Mouse (Mus musculus): ENCODE measurements around the gene Bdp1. TPM values are rescaled to one million over a fixed set of nuclear protein-coding genes. Genes with fewer than 3 reads are reported as not detected.
A peak's percentile ranks its signal among the peaks of the same experiment; 100 is the strongest.
"Not testable (repeated sequence)": the region's sequence is repeated elsewhere in the genome, so short reads cannot be mapped to it uniquely, and the experiment has no call there.

The Bdp1 gene
- polyA plus RNA-seq, 1 experiment from 2014 or later = 23.2 TPM

DNA sequence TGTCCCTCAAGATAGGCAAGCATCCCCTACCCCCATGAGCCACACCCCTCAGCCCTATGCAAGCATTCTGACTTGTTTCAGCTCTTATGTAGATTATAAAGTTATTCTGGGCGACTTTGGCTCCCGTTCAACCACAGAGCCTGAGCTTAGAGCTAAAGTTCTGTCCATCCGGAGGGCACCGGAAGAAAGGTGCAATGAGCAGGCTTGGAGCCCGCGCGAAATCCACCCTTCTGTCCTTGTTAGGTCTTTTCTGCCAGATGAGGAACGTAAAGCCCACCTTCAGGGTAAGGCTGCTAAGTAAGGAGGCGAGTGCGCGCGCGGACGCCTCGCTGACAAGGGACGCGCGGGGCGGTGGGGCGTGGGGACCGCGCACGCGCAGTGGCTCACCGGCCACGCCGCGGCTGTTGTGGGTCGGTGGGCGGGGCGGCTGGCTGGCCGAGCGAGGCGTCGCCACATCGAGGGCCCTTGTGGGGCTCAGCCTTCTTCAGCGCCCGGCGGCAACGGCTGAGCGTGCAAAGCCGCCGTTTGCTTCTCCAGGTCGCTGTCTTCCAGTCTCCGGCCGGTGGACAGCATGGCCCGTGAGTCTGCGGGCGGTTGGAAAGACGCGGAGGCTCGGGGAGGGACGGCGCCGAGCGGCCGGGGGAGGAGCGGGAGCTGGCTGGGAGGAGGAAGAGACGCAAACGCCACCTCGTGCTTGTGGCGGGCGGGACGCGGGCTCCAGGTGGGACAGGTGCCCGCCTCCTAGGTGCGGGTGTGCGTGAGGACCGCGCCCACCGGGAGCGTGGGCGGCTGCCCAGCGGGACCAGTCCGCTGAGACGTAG lies 4.0 kb upstream of the Bdp1 start, which contains the start of gene Serf1:
Gene Serf1, plus strand, starts transcription at position 361 of the 821 bp plus-strand sequence.
- ATAC-seq (ENCODE audit: low read depth) (peak; percentile 83), DNase-seq (ENCODE audit: low spot score) (peak; percentile 88)
- under 1% methylated on average over 48 of the region's 76 CpGs for WGBS
- peak within 1 kb of the TSS; percentile 81 for H3K9ac ChIP-seq (ENCODE audit: low read depth, low read length)
- H3K4me3 ChIP-seq (ENCODE audit: low read depth, low read length) = peak within 1 kb of the TSS; percentile 72
- peaks cover 14% of the 10 kb centered on the region; the same call in 1 of the 2 replicates for H3K4me1 ChIP-seq (ENCODE audit: control insufficient read depth, insufficient read depth, low read length)
- H3K36me3 ChIP-seq (ENCODE audit: control insufficient read depth, insufficient read depth, low read length) = peaks cover 18% of the 10 kb centered on the region; the same call in 1 of the 2 replicates
- no peaks in the 10 kb centered on the region for H3K9me3 ChIP-seq (ENCODE audit: control insufficient read depth, low read length)
- peak within 1 kb of the TSS; percentile 59 for H3K27ac ChIP-seq (replicated peaks; ENCODE audit: low read depth, low read length)
- peak within 1 kb of the TSS; percentile 72 for H3K4me2 ChIP-seq (ENCODE audit: low read depth, low read length)
- no peaks in the 10 kb centered on the region for H3K27me3 ChIP-seq (replicated peaks; ENCODE audit: control insufficient read depth, insufficient read depth, low read length)

DNA sequence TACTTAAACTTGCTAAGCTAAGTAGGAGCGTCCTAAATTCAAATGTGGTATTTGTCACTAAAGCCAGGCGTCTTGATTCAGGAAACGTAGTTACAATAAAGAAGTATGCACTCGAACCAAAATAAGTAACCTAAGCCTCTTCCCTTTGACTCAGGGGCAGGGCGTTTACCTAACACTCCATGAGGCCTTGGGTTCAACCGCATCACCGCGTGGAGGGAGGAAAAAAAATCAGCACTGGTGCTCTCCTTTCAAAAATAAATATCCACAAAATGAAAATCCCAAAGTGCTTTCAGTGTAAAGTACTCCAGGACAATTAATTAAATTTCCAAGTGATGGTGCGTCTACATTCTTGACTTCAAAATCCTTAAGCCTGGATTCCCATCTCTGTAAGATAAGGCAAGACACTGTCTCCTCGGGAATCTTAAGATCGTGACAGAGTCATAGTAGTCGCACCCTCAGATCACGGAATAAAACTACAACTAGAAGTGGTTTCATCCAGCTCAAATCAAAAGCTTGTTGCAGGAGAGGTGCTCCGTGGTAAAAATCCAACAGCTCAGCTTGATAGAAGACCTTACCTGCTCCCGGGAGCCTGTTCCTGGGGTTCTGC lies 715 bp downstream of the Bdp1 start:
- WGBS = 4% methylated on average over 15 of the region's 15 CpGs
- no peak for ATAC-seq (ENCODE audit: low read depth)
- H3K4me3 ChIP-seq (ENCODE audit: low read depth, low read length) = peak overlapping the region; percentile 78
- peaks cover 9% of the 10 kb centered on the region; the same call in 1 of the 2 replicates for H3K36me3 ChIP-seq (ENCODE audit: control insufficient read depth, insufficient read depth, low read length)
- peak overlapping the region; percentile 85 for H3K4me2 ChIP-seq (ENCODE audit: low read depth, low read length)
- DNase-seq (ENCODE audit: low spot score) = no peak
- H3K9ac ChIP-seq (ENCODE audit: low read depth, low read length) = peak overlapping the region; percentile 79
- H3K9me3 ChIP-seq (ENCODE audit: control insufficient read depth, low read length) = no peaks in the 10 kb centered on the region
- H3K27me3 ChIP-seq (replicated peaks; ENCODE audit: control insufficient read depth, insufficient read depth, low read length) = no peaks in the 10 kb centered on the region
- H3K4me1 ChIP-seq (ENCODE audit: control insufficient read depth, insufficient read depth, low read length) = peaks cover 16% of the 10 kb centered on the region
- peak overlapping the region; percentile 71 for H3K27ac ChIP-seq (replicated peaks; ENCODE audit: low read depth, low read length)

- WGBS = 89% methylated on average over 6 of the region's 6 CpGs
- no peak overlapping the region for H3K4me3 ChIP-seq (ENCODE audit: low read depth, low read length)
- no peak overlapping the region for H3K27ac ChIP-seq (replicated peaks; ENCODE audit: low read depth, low read length)
- H3K9ac ChIP-seq (ENCODE audit: low read depth, low read length) = no peak overlapping the region
- peaks cover 50% of the 10 kb centered on the region for H3K36me3 ChIP-seq (ENCODE audit: control insufficient read depth, insufficient read depth, low read length)
- ATAC-seq (ENCODE audit: low read depth) = no peak
- H3K27me3 ChIP-seq (replicated peaks; ENCODE audit: control insufficient read depth, insufficient read depth, low read length) = no peaks in the 10 kb centered on the region
- no peak overlapping the region for H3K4me2 ChIP-seq (ENCODE audit: low read depth, low read length)
- DNase-seq (ENCODE audit: low spot score) = no peak
- H3K9me3 ChIP-seq (ENCODE audit: control insufficient read depth, low read length) = no peaks in the 10 kb centered on the region
- H3K4me1 ChIP-seq (ENCODE audit: control insufficient read depth, insufficient read depth, low read length) = peaks cover 12% of the 10 kb centered on the region
Observed at GRCm38 (mm10) chr13:100098808-100099207, 5.1 kb downstream of the Bdp1 start.

GRCm38 (mm10) chr13:100071473-100071872 lies 32.4 kb downstream of the Bdp1 start:
- Histone ChIP-seq H3K9me3 (ENCODE audit: control insufficient read depth, low read length) (no peaks in the 10 kb centered on the region), H3K4me3 (ENCODE audit: low read depth, low read length) (no peak overlapping the region), H3K27ac (replicated peaks; ENCODE audit: low read depth, low read length) (no peak overlapping the region), H3K36me3 (ENCODE audit: control insufficient read depth, insufficient read depth, low read length) (peaks cover 87% of the 10 kb centered on the region), H3K4me2 (ENCODE audit: low read depth, low read length) (no peak overlapping the region), H3K27me3 (replicated peaks; ENCODE audit: control insufficient read depth, insufficient read depth, low read length) (no peaks in the 10 kb centered on the region), H3K4me1 (ENCODE audit: control insufficient read depth, insufficient read depth, low read length) (no peaks in the 10 kb centered on the region), H3K9ac (ENCODE audit: low read depth, low read length) (no peak overlapping the region)
- WGBS = 86% methylated on average over 8 of the region's 8 CpGs
- ATAC-seq (ENCODE audit: low read depth) (no peak), DNase-seq (ENCODE audit: low spot score) (no peak)

- Histone ChIP-seq H3K4me3 (ENCODE audit: low read depth, low read length) (no peak overlapping the region), H3K36me3 (ENCODE audit: control insufficient read depth, insufficient read depth, low read length) (peaks cover 81% of the 10 kb centered on the region), H3K4me2 (ENCODE audit: low read depth, low read length) (no peak overlapping the region), H3K4me1 (ENCODE audit: control insufficient read depth, insufficient read depth, low read length) (no peaks in the 10 kb centered on the region), H3K27me3 (replicated peaks; ENCODE audit: control insufficient read depth, insufficient read depth, low read length) (no peaks in the 10 kb centered on the region), H3K27ac (replicated peaks; ENCODE audit: low read depth, low read length) (no peak overlapping the region), H3K9ac (ENCODE audit: low read depth, low read length) (no peak overlapping the region), H3K9me3 (ENCODE audit: control insufficient read depth, low read length) (no peaks in the 10 kb centered on the region)
- DNase-seq (ENCODE audit: low spot score) (no peak), ATAC-seq (ENCODE audit: low read depth) (no peak)
- 82% methylated on average over 6 of the region's 6 CpGs for WGBS
Observed at GRCm38 (mm10) chr13:100067821-100068220, 36.0 kb downstream of the Bdp1 start.

DNA sequence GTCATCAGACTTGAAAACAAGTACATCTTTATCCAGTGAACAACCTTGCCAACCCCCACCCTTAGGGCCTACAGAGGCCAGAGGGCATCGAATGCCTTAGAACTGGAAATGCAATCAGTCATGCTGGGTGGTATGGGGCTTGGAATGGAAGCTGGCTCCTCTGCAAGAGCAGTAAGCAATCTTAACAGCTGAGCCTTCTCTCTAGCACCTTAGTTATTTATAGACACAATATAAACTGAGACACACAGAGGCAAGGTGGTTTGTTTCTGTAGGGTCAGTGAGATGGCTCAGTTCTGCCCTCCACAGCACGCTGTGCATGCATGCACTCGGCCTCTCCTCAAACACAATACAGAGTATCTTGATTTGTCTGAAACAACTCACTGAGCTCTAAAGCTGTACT lies 39.9 kb downstream of the Bdp1 start:
- DNase-seq (ENCODE audit: low spot score) (no peak), ATAC-seq (ENCODE audit: low read depth) (no peak)
- H3K4me3 ChIP-seq (ENCODE audit: low read depth, low read length) = no peak overlapping the region
- H3K9ac ChIP-seq (ENCODE audit: low read depth, low read length) = no peak overlapping the region
- no peaks in the 10 kb centered on the region for H3K9me3 ChIP-seq (ENCODE audit: control insufficient read depth, low read length)
- no peaks in the 10 kb centered on the region for H3K4me1 ChIP-seq (ENCODE audit: control insufficient read depth, insufficient read depth, low read length)
- no peaks in the 10 kb centered on the region for H3K27me3 ChIP-seq (replicated peaks; ENCODE audit: control insufficient read depth, insufficient read depth, low read length)
- no peak overlapping the region for H3K4me2 ChIP-seq (ENCODE audit: low read depth, low read length)
- no peak overlapping the region for H3K27ac ChIP-seq (replicated peaks; ENCODE audit: low read depth, low read length)
- WGBS = 93% methylated on average over 3 of the region's 3 CpGs
- peaks cover 74% of the 10 kb centered on the region for H3K36me3 ChIP-seq (ENCODE audit: control insufficient read depth, insufficient read depth, low read length)

GRCm38 (mm10) chr13:100057738-100058137 lies 46.1 kb downstream of the Bdp1 start:
- H3K27me3 ChIP-seq (replicated peaks; ENCODE audit: control insufficient read depth, insufficient read depth, low read length); ATAC-seq (ENCODE audit: low read depth); DNase-seq (ENCODE audit: low spot score); H3K4me2 ChIP-seq (ENCODE audit: low read depth, low read length); H3K4me3 ChIP-seq (ENCODE audit: low read depth, low read length); H3K9me3 ChIP-seq (ENCODE audit: control insufficient read depth, low read length); H3K4me1 ChIP-seq (ENCODE audit: control insufficient read depth, insufficient read depth, low read length); H3K27ac ChIP-seq (replicated peaks; ENCODE audit: low read depth, low read length); H3K9ac ChIP-seq (ENCODE audit: low read depth, low read length): not testable (repeated sequence)
- peaks cover 85% of the 10 kb centered on the region for H3K36me3 ChIP-seq (ENCODE audit: control insufficient read depth, insufficient read depth, low read length)
- WGBS = 95% methylated on average over 8 of the region's 8 CpGs

GRCm38 (mm10) chr13:100026013-100026412 lies 77.9 kb downstream of the Bdp1 start:
- 90% methylated on average over 6 of the region's 6 CpGs for WGBS
- no peak for DNase-seq (ENCODE audit: low spot score)
- peaks cover 77% of the 10 kb centered on the region for H3K36me3 ChIP-seq (ENCODE audit: control insufficient read depth, insufficient read depth, low read length)
- no peaks in the 10 kb centered on the region for H3K4me1 ChIP-seq (ENCODE audit: control insufficient read depth, insufficient read depth, low read length)
- ATAC-seq (ENCODE audit: low read depth) = no peak
- H3K4me3 ChIP-seq (ENCODE audit: low read depth, low read length) = no peak overlapping the region
- H3K27me3 ChIP-seq (replicated peaks; ENCODE audit: control insufficient read depth, insufficient read depth, low read length) = no peaks in the 10 kb centered on the region
- no peaks in the 10 kb centered on the region for H3K9me3 ChIP-seq (ENCODE audit: control insufficient read depth, low read length)
- no peak overlapping the region for H3K4me2 ChIP-seq (ENCODE audit: low read depth, low read length)
- no peak overlapping the region for H3K27ac ChIP-seq (replicated peaks; ENCODE audit: low read depth, low read length)
- H3K9ac ChIP-seq (ENCODE audit: low read depth, low read length) = no peak overlapping the region

Measured in embryonic facial prominence, embryonic 14.5 days (tissue).